Mouse (Mus musculus): ENCODE data around the gene Cryab. TPM values are rescaled to one million over a fixed set of nuclear protein-coding genes. Genes with fewer than 3 reads are reported as not detected.
A peak's percentile ranks its signal among the peaks of the same experiment; 100 is the strongest.

Cryab gene
- total RNA-seq, 2 experiments from 2014 or later, result 55.3 to 197 TPM

GRCm38 (mm10) chr9:50742744-50743143 lies 8.4 kb upstream of the Cryab start:
- no peak for DNase-seq

- no peak for DNase-seq
Observed at GRCm38 (mm10) chr9:50745806-50746205, 5.3 kb upstream of the Cryab start.

- DNase-seq, result peak; percentile 57
Observed at GRCm38 (mm10) chr9:50746214-50746677, 4.9 kb upstream of the Cryab start, which contains the start of gene 2310030G06Rik. Gene 2310030G06Rik (minus strand): TSS chr9:50746536.

GRCm38 (mm10) chr9:50750706-50751105 lies 419 bp upstream of the Cryab start:
- no peak for DNase-seq

GRCm38 (mm10) chr9:50752054-50752602 lies 1.0 kb downstream of the Cryab start, which contains the start of gene Hspb2:
Gene Hspb2 (minus strand): TSS chr9:50752354.
- peak; percentile 19 for DNase-seq

GRCm38 (mm10) chr9:50752784-50753615 lies 1.9 kb downstream of the Cryab start:
- DNase-seq, result peak; percentile 73

GRCm38 (mm10) chr9:50753947-50754346 lies 2.8 kb downstream of the Cryab start:
- no peak for DNase-seq

- no peak for DNase-seq
Observed at GRCm38 (mm10) chr9:50756711-50757110, 5.6 kb downstream of the Cryab start.

GRCm38 (mm10) chr9:50761520-50762243 lies 10.6 kb downstream of the Cryab start:
- no peak for DNase-seq

- DNase-seq, result no peak
Observed at GRCm38 (mm10) chr9:50763331-50763730, 12.2 kb downstream of the Cryab start.

GRCm38 (mm10) chr9:50767531-50768106 lies 16.5 kb downstream of the Cryab start:
- DNase-seq, result no peak

GRCm38 (mm10) chr9:50768107-50769002 lies 17.2 kb downstream of the Cryab start, which contains the start of gene Fdxacb1:
Gene Fdxacb1 (plus strand): TSS chr9:50768236.
- peak; percentile 98 for DNase-seq

GRCm38 (mm10) chr9:50770011-50770410 lies 18.9 kb downstream of the Cryab start:
- DNase-seq, result no peak

- DNase-seq, result no peak
Observed at GRCm38 (mm10) chr9:50774026-50774462, 22.9 kb downstream of the Cryab start.

- DNase-seq, result peak; percentile 94
Observed at GRCm38 (mm10) chr9:50774991-50775612, 24.0 kb downstream of the Cryab start, which contains the start of the genes Alg9 and 1110032A03Rik. Gene Alg9 (plus strand): TSS chr9:50775019. Gene 1110032A03Rik (minus strand): TSS chr9:50775520.

- DNase-seq, result peak; percentile 20
Observed at GRCm38 (mm10) chr9:50775662-50776126, 24.6 kb downstream of the Cryab start.

GRCm38 (mm10) chr9:50776162-50776760 lies 25.1 kb downstream of the Cryab start:
- no peak for DNase-seq

GRCm38 (mm10) chr9:50782155-50782554 lies 31.0 kb downstream of the Cryab start:
- DNase-seq, result peak; percentile 49

GRCm38 (mm10) chr9:50795266-50795665 lies 44.1 kb downstream of the Cryab start:
- peak; percentile 36 for DNase-seq

- peak; percentile 25 for DNase-seq
Observed at GRCm38 (mm10) chr9:50796776-50797175, 45.7 kb downstream of the Cryab start.
